Mouse (Mus musculus): ENCODE measurements at regions not wholly inside any gene's neighbourhood (a gene's known extent, or its start where the extent isn't known, plus 50 kb on each side); places are given as distances from the start of the nearest gene placed in this dataset.

- DNase-seq (ENCODE audit: low read depth): no peak
Measured at GRCm38 (mm10) chr17:4301142-4301853, 605.2 kb upstream of the Nox3 start.

GRCm38 (mm10) chr17:4311785-4312379, 615.8 kb upstream of the Nox3 start:
- DNase-seq (ENCODE audit: low read depth): no peak

GRCm38 (mm10) chr17:4319141-4319540, 623.1 kb upstream of the Nox3 start:
- no peak for DNase-seq (ENCODE audit: low read depth)

DNA sequence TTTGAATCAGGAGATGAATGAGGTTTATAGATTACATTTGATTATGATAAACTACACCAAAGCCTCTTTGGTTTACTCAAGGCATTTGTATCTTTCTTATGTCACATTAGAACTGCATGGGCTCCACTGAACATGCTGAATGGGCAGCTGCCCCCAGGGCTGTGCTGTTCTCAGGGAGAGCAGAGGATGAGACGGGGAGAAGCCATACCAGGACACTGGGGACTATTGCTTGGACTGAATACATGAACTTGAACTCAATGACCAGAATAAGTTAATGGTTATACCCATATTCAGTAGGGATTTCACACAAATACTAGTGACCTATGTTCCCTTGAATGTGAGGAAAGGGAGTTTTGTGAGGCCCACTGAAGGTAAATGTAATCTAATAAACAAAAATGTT, 632.7 kb upstream of the Nox3 start:
- DNase-seq (ENCODE audit: low read depth): no peak

DNA sequence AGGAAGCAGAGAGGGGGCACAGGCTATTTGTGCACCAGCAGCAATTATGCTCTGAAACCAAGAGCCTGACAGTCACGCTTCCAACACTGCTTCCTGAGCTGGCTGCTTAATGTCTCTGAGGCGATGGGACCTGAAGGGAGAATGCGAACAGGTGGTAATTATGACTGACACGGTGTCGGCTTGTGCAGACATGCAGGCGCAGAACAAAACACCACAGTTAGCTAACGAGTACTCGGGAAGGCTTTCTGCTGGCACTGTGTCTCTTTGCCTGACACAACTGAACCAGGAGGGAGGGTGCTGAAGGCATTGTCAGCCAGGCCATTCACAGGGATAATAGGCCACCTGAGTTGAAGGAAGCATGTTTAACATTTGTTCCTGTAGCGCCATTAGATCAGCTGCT, 635.6 kb upstream of the Nox3 start:
- no peak for DNase-seq (ENCODE audit: low read depth)

- DNase-seq (ENCODE audit: low read depth): no peak
Measured at GRCm38 (mm10) chr17:4333091-4333490, 637.0 kb upstream of the Nox3 start.

- DNase-seq (ENCODE audit: low read depth): no peak
Measured at GRCm38 (mm10) chr17:4353018-4353417, 641.1 kb upstream of the Arid1b start.

GRCm38 (mm10) chr17:4355506-4356218, 638.5 kb upstream of the Arid1b start:
- no peak for DNase-seq (ENCODE audit: low read depth)

DNA sequence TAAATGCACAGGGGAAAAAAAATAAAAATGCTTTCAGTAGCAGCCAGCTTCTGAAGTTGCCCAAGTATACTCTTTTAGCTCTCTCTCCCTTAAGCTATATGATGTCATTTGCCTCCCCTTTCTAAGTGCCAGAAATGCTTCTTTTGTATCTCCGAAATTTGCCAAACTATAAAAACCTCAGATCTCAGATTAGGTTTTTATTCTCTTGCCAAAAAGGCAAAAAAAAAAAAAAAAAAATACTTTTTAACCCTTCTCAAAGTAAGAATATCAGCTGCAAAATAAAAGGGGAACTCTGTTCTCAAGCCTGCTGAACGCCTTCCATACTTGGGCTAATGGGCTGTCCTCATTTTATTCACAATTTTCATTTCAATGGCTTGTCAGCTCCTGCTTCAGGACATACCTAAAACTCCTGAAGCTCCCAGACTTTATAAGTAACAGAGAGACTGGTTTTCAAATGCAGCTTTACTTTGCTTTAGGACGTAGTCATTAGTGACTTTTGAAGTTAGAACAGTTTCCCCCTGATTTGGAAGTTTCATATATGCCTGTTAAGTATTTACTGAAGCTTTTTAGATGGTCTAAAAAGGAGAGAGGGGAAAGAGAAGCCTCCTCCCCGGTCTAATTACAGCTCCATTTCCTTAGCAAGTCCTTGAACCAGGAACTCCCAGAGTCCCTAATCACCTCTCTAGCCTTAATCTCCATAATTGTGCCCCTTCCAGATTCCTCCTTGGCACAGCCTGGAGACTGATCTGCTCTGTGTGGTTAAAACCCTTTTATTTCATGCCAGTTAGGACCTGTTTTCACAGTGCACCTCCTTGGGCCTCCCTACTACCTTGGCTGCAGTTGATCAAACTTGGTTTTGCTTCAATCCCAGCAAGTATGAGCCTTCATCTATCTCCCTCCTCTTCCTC, 633.5 kb upstream of the Arid1b start:
- DNase-seq (ENCODE audit: low read depth): no peak

DNA sequence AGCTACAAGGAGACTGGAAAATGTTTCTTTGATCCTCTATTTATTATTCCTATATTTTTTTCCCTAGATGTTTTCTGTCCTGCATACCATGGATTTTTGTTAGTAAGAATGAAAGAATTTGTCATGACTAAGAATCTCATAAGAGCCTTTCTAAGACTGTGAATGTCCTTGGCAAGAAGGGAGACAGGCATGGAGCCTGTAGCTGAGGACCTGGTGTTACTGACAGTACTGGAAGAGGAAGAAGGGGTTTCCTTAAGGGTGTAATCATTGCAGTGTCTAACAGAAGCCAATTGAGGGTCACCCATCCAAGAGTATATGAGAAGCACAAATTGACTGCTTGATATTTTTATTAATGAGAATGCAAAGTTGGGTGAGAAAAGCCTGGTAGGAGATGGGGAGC, 628.3 kb upstream of the Arid1b start:
- no peak for DNase-seq (ENCODE audit: low read depth)

DNA sequence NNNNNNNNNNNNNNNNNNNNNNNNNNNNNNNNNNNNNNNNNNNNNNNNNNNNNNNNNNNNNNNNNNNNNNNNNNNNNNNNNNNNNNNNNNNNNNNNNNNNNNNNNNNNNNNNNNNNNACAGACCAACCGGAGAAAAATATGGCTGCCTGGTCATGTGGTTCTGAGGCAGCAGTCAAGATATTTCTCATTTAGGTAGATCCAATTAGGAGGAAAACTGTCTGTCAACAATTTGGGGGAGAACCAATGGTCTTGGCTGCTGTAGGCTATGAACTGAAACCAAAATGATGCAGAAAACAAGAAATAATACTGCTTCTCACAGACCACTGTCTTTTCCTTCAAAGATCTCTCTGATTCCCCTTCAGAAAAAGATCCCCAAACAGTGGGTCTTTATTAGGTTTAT, 613.7 kb upstream of the Arid1b start:
- no peak for DNase-seq (ENCODE audit: low read depth)

DNA sequence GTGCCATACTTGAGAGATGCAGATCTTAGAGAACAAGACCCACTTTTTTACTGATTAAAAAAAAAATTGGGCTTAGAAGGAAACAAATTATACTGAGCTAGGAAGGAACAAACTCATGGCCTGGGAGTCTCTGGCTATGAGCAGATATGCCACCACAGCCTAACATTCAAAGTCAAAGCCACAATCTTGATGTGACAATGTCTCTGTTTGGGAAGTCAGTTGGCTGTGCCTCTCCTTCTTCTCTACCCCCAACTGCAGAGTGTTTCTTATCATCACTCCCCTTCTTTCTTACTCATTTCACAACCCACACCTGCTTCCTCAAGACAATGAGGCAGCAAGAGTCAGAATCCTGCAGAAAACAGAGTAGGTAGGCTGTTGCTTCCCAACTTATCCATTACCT, 613.3 kb upstream of the Arid1b start:
- DNase-seq (ENCODE audit: low read depth): no peak

GRCm38 (mm10) chr17:4381896-4382685, 612.0 kb upstream of the Arid1b start:
- DNase-seq (ENCODE audit: low read depth): no peak

DNA sequence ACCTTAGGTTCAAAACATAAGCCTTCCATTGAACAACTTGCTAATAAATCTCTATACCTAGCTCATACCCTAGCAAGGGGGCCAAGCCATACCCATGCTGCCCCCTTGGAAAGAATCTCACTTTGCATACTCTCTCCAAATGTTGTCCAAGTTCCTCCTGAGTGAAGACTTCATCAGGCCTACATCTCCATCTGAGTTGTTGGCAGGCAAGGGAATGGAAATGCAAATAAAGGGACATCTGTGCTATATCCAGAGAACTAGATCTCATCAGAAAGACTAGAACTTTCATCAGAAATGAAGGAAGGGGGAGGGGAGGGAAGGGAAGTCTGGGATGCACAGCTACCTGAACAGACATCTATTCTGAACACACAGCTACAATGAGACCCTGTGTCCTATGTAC, 611.4 kb upstream of the Arid1b start:
- DNase-seq (ENCODE audit: low read depth): no peak

GRCm38 (mm10) chr17:4387616-4388015, 606.5 kb upstream of the Arid1b start:
- no peak for DNase-seq (ENCODE audit: low read depth)

DNA sequence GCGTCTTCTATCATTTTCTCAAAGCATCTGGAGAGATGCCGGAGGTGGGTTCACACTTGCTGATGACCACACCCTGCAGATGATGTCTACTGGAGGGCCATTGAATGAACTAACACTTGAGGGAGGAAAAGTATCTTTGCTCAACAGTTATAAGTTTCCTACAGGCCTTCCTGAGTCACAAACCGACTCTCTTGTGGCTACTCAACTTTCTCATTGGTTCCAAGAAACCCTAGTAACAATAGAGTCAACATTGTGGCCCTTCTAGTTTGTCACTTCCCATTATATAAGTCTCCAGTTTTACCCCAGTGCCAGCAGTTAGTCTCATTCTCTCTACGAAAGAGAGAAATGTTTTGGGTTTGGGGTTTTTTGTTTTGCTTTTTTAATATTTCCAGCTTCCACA, 604.1 kb upstream of the Arid1b start:
- DNase-seq (ENCODE audit: low read depth): no peak

- DNase-seq (ENCODE audit: low read depth): no peak
Measured at GRCm38 (mm10) chr17:4390577-4390976, 603.6 kb upstream of the Arid1b start.

- no peak for DNase-seq (ENCODE audit: low read depth)
Measured at GRCm38 (mm10) chr17:4391210-4391609, 602.9 kb upstream of the Arid1b start.

DNA sequence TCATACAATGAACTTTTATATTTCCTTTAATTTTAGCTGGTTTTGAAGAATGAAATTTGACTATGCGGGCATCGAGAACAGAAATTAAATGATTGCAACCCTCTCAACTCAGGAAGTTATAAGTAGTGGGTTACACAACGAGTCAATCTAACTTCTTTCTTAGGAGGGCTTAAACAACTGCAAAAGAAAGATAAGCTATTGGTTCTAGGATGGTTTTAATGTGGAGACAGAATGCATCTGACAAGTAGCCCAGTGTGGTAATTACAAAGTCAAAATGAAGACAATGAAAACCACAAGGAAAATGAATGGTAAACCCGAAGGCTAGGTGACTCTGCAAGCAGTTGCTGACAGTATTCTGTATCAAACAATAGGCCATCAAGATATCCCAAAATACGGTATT, 598.0 kb upstream of the Arid1b start:
- no peak for DNase-seq (ENCODE audit: low read depth)

- DNase-seq (ENCODE audit: low read depth): no peak
Measured at GRCm38 (mm10) chr17:4417686-4418085, 576.4 kb upstream of the Arid1b start.

GRCm38 (mm10) chr17:4424451-4425168, 569.5 kb upstream of the Arid1b start:
- DNase-seq (ENCODE audit: low read depth): no peak
